Mouse (Mus musculus) kidney, adult 2 months (tissue): ENCODE results near the gene Zc3h12c. TPM values are rescaled to one million over a fixed set of nuclear protein-coding genes. Genes with fewer than 3 reads are reported as not detected.

Source experiments
- DNase-seq: peaks from one replicate; pipeline ENCODE4 v3.0.0; 2021
- H3K27ac ChIP-seq: fragments of 200-500 bp; 2 replicates; pipeline ENCODE4 v1.5.1; 2012; ENCODE audit warnings: low read depth, low read length, control low read depth, inconsistent platforms; ENCODE audit not compliant: insufficient read depth
- H3K27me3 ChIP-seq: fragments of 200-500 bp; replicated peaks from 2 replicates; pipeline ENCODE4 v1.6.1; 2012; ENCODE audit warnings: mild to moderate bottlenecking, moderate library complexity, low read length, inconsistent platforms; ENCODE audit not compliant: control insufficient read depth, insufficient read depth
- H3K36me3 ChIP-seq: fragments of 200-500 bp; 2 replicates; pipeline ENCODE4 v1.6.1; 2012; ENCODE audit warnings: mild to moderate bottlenecking, moderate library complexity, low read length, inconsistent platforms; ENCODE audit not compliant: control insufficient read depth, insufficient read depth
- H3K4me1 ChIP-seq: fragments of 200-500 bp; 2 replicates; pipeline ENCODE4 v1.6.1; 2011; ENCODE audit warnings: low read length; ENCODE audit not compliant: control insufficient read depth, insufficient read depth
- H3K4me3 ChIP-seq: fragments of 200-500 bp; 2 replicates; pipeline ENCODE4 v1.5.1; 2011; ENCODE audit warnings: mild to moderate bottlenecking, low read depth, low read length, control low read depth; ENCODE audit not compliant: insufficient read depth
- CTCF ChIP-seq: fragments of 200-500 bp; conservative IDR thresholded peaks from 2 replicates; pipeline ENCODE4 v1.5.1; 2011; ENCODE audit warnings: low read depth, mild to moderate bottlenecking, control low read depth, low read length, moderate library complexity, mixed read lengths; ENCODE audit not compliant: insufficient read depth, insufficient read length
- POLR2A ChIP-seq: fragments of 200-500 bp; IDR thresholded peaks from one replicate; pipeline ENCODE4 v1.6.1; 2011; ENCODE audit warnings: low read depth, low read length, control low read depth
- WGBS: fragments of 180-500 bp; shearing (Covaris S2); methylation state at CpG from one replicate; pipeline ENCODE4 v1.1.7; 2018; 5-methylcytosine and 5-hydroxymethylcytosine counted together
- polyA plus RNA-seq: library from polyadenylated mRNA; depleted of rRNA; stranded (reverse); fragments of >200 nt; gene quantifications from 2 replicates; pipeline ENCODE4 v1.2.3, GENCODE M21; 2012

Gene Zc3h12c
- polyA plus RNA-seq, 1 experiment, result 6.0 TPM

DNA sequence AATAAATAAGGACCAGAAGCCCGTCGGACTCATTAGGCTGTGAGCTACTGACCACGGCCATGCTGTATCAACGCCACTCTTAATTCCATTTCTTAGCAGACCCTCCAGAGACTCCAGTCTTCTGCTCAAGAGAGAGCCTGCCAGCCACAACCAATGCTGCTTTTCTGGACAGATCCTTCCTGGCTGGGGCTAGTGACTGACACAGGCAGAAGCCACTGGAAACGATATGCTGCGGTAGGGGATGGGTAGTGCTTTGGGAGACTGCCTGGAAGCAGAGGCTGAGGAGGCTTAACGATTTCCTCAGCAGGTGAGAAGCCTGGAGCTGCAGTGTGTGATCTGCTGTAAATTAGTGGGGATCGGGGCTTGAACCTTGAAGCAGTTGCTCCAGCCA lies 64.2 kb downstream of the Zc3h12c start:
- no peak overlapping the region for H3K27ac ChIP-seq
- no peaks in the 10 kb centered on the region for H3K27me3 ChIP-seq
- H3K4me1 ChIP-seq, result no peaks in the 10 kb centered on the region
- TF ChIP-seq POLR2A (no peak), CTCF (no peak)
- no peak for DNase-seq
- no peaks in the 10 kb centered on the region for H3K36me3 ChIP-seq
- no peak overlapping the region for H3K4me3 ChIP-seq
- WGBS, result 88% methylated on average over 8 of the region's 8 CpGs

DNA sequence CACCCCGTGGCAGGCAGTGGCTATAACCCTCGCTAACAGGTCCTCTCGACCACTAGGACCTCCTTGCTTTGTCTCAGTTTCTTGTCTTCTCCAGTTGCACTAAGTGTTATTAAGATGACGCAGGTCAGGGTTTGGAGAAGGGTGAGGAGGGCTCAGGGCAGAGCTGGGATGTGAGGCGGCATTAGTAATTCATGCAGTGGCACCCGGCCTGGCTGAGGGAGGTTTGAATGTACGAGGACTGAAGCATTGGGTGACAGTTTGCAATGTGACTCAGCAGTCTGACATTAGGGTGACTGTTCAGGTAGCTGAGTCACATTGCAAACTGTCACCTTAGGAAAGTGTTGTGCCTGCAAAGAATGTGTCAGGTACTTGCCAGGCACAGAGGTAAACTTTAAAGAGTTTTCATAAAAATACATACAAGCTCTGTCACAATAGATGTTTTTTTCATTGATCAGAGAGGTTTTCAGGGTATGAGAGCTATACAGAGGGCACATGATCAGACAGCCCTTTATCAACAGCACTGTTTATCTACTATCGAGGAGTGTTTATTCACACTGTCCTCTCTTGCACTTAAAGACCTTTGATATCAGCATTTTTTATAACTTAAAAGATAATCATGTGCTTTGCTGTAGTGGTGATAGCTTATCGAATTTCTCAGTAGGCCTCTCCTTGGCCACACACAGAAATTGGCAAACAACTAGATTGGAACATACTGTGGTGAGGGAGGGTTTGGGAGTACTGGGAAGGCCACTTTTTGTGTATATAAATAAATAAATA lies 64.7 kb downstream of the Zc3h12c start:
- H3K27ac ChIP-seq, result no peak overlapping the region
- no peaks in the 10 kb centered on the region for H3K36me3 ChIP-seq
- H3K4me1 ChIP-seq, result no peaks in the 10 kb centered on the region
- H3K4me3 ChIP-seq, result no peak overlapping the region
- H3K27me3 ChIP-seq, result no peaks in the 10 kb centered on the region
- no peak for DNase-seq
- no peak for TF ChIP-seq CTCF
- no peak for TF ChIP-seq POLR2A
- 76% methylated on average over 9 of the region's 9 CpGs for WGBS

DNA sequence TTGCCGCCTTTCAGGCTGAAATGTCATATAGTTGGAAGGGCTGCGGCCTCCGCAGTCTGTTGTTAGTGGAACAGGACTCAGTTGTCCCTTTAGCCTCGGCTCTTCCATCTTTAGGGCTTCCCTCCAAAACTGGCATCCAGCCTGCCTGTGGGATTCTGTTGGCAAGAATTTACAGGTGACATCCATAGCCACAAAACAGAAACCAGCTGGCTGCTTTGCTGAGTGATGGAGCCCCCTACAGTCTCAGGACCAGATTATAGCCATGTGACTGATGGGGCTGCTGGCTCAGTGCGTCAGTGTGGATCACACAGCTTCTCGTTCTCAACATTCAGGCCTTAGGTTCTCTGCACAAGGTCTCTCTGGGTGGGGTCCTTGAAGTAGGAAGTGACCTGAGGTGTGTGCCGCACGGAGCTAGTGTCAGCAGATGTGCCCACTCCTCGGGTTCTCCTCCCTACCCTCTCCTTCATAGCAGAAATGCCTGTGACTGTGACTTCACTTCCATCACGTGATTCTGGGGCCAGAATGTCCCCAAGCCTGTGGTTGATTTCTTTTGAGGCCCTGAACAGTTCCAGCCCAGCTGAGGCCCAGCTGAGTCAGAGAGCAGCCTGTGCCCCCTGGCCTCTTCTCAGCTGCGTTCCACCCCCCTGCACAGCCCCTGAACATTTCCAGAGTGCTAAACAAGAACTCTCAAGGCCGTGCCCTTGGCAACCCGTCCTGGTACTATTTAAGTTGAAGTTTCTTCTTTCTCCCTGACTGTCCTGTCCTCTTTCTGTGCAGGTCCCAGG lies 66.1 kb downstream of the Zc3h12c start:
- no peaks in the 10 kb centered on the region for H3K4me1 ChIP-seq
- TF ChIP-seq CTCF (no peak), POLR2A (no peak)
- DNase-seq, result no peak
- H3K27me3 ChIP-seq, result no peaks in the 10 kb centered on the region
- H3K4me3 ChIP-seq, result no peak overlapping the region
- H3K36me3 ChIP-seq, result no peaks in the 10 kb centered on the region
- H3K27ac ChIP-seq, result no peak overlapping the region
- WGBS, result 70% methylated on average over 13 of the region's 13 CpGs

DNA sequence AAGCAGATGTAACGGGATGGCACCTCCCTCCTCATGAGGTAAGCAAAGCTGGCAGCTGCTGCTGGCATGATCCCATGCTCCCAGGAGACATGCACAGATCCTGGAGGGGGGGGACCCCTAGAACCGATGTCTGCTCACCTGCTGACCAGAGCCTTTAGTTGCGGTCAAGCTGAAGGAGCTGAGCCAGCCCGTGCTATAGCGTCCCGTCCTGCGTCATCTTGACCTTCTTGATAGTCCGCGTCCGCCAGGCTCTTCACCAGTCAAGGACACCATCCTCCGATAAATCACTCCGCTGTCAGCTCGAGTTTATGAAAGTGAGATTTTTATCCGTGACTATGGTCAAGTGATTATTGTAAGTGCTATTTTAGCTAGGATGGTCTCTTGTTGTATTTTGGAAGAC lies 67.9 kb downstream of the Zc3h12c start:
- H3K27ac ChIP-seq, result no peak overlapping the region
- WGBS, result 93% methylated on average over 14 of the region's 14 CpGs
- no peaks in the 10 kb centered on the region for H3K36me3 ChIP-seq
- TF ChIP-seq POLR2A (no peak), CTCF (no peak)
- H3K4me3 ChIP-seq, result no peak overlapping the region
- no peaks in the 10 kb centered on the region for H3K27me3 ChIP-seq
- 0 out of 2 replicates have a peak, but pooled peaks cover 5% of the 10 kb centered on the region for H3K4me1 ChIP-seq
- no peak for DNase-seq

DNA sequence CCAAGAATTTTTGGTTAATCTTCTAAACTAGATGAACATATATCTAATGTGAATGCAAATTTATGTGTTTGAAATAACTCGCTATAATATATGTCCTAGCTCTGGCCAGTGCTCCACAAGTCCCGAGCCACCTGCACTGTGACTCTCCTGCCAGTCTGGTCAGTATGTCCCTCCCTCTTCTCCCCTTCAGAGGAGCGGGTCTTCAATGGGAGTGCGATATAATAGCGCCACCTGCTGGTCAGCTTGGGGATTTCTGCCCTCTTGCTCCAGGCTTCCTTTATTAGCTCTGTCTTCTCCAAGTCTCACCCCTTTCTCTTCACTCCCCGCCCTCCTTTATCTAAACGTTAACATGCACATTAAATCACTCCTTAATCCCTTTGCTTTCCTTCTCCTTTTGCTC lies 69.8 kb downstream of the Zc3h12c start:
- H3K4me3 ChIP-seq, result no peak overlapping the region
- under 1% methylated on average over 7 of the region's 7 CpGs for WGBS

DNA sequence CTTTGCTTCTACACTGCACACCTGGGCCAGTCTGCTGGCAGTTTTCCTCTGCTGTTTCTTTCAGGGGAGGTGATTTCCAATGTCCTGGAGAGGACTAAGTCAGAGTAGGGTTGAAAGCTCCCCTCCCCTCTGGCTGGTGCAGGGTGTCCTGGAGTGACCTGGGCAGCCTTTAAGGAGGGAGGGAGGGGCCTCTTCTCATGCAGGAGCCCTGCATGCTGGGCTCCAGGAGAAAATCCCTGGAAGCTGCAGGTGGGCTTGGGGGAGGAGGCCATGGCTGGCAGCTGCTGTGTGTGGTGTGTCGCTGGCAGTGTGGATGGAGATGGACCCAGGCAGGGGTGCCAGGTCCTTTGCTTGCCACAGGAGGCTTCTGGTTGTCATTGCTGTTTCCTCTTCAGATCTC lies 71.0 kb downstream of the Zc3h12c start:
- no peak for TF ChIP-seq CTCF
- no peak for TF ChIP-seq POLR2A
- H3K27me3 ChIP-seq, result no peaks in the 10 kb centered on the region
- H3K4me3 ChIP-seq, result no peak overlapping the region
- H3K4me1 ChIP-seq, result 0 out of 2 replicates have a peak, but pooled peaks cover 8% of the 10 kb centered on the region
- H3K27ac ChIP-seq, result no peak overlapping the region
- no peaks in the 10 kb centered on the region for H3K36me3 ChIP-seq
- no peak for DNase-seq
- 81% methylated on average over 1 of the region's 1 CpGs for WGBS

More for the DNA sequence above, 69.8 kb downstream of the Zc3h12c start:
- Histone ChIP-seq H3K4me1 (0 out of 2 replicates have a peak, but pooled peaks cover 5% of the 10 kb centered on the region), H3K27ac (no peak overlapping the region; the same call in 1 of the 2 replicates), H3K36me3 (no peaks in the 10 kb centered on the region), H3K27me3 (no peaks in the 10 kb centered on the region)
- TF ChIP-seq POLR2A (no peak), CTCF (peak; percentile 99)
- DNase-seq, result peak; percentile 85

DNA sequence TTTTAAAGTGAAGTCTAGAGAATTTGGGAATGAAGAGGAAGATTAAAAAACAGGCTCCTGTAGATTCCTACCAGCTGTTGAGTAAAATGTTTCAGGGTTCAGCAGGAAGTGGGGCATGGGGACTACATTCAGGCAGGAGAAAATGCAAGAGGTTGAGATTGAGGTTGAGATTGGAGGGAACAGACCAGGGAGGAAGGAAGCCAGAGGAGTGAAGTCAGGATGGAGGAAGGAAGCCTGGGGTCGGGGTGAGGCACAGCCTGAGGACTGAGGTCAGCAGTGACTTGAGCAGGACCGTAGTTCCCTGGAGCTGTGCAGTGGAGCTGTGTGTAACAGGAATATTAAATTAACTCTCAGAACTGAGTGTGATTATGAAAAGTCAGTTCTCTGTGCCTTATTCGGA lies 72.7 kb downstream of the Zc3h12c start:
- Histone ChIP-seq H3K4me1 (0 out of 2 replicates have a peak, but pooled peaks cover 8% of the 10 kb centered on the region), H3K27ac (no peak overlapping the region), H3K27me3 (no peaks in the 10 kb centered on the region), H3K4me3 (no peak overlapping the region), H3K36me3 (no peaks in the 10 kb centered on the region)
- 53% methylated on average over 3 of the region's 3 CpGs for WGBS
- TF ChIP-seq CTCF, result no peak
- no peak for TF ChIP-seq POLR2A
- peak; percentile 39 for DNase-seq
